Mouse (Mus musculus): ENCODE measurements around the gene Itgav. TPM values are rescaled to one million over a fixed set of nuclear protein-coding genes. Genes with fewer than 3 reads are reported as not detected.
A peak's percentile ranks its signal among the peaks of the same experiment; 100 is the strongest.

Itgav gene
- polyA plus RNA-seq, 1 experiment from 2014 or later = 19.9 TPM

DNA sequence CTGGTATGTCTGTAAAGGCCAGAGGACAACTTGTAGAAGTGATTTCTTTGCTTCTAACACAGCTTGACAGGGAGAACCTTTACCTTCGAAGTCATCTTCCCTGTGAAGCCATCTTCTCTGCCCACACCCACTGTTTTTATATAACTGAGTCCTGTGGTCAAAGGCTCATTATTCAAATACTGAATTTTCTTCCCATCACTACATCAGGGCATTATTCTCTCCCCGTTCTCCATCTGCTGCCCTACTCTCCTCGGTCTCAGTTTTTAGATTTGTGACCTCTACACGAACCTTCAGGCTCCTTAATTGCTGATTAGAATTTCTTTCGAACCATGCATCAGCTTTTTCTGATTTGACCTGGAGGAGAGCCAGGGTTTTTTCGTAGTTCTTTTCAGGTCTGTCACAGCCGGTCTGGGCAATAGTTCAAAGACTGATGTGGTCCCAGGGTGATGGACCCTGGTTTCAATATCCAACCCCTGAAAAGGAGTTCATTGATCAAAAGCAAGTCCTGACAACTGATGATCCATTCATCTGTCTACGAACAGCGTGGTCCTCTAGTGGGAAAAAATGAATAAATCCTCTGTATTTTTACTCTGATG lies 73.8 kb downstream of the Itgav start:
- Histone ChIP-seq H3K4me3 (ENCODE audit: low read depth, low read length) (no peak overlapping the region), H3K36me3 (ENCODE audit: control insufficient read depth, insufficient read depth, low read length) (no peaks in the 10 kb centered on the region), H3K4me2 (ENCODE audit: low read length) (no peak overlapping the region), H3K4me1 (ENCODE audit: control insufficient read depth, insufficient read depth, low read length) (no peaks in the 10 kb centered on the region), H3K27ac (ENCODE audit: low read length) (no peak overlapping the region), H3K9me3 (replicated peaks; ENCODE audit: control insufficient read depth, low read length, poor library complexity, severe bottlenecking) (no peaks in the 10 kb centered on the region), H3K9ac (ENCODE audit: low read depth, low read length) (no peak overlapping the region), H3K27me3 (ENCODE audit: control insufficient read depth, insufficient read depth, low read depth, low read length) (no peaks in the 10 kb centered on the region)
- 50% methylated on average over 9 of the region's 9 CpGs for WGBS
- peak; percentile 68 for ATAC-seq

DNA sequence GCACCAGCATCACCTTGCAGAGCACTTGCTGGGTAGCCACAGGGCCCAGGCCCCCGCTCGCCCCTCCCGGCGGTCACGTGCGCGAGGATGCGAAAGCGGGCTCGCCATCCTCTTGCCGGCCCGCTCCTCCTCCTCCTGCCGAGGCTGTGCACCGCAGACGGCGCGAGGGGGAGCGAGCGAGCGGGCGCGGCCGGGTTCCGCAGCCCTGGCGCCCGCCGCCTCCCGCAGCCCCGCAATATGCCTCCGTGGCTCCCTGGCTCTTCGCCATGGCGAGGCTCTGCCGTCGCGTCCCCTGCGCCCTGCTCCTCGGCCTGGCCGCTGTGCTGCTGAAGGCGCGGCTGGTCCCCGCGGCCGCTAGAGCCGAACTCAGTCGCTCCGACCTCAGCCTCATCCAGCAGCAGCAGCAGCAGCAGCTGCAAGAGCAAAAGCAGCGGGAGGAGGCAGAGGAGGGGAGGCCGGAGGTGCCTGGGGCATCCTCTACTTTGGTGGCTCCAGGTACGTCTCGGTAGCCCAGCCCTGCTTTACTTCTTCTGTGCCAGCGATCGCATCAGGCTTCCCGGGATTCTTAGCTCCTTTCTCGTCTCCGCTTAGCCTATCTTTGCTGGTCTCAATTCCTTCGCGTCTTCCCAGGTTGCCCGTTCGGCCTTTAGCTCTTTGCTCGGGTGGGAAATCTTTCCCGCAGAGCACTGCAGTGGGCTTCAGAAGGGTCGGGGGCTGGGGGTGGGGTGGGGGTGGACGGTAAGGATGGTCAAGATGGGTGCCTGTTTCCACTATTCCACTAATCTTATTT lies 88.5 kb downstream of the Itgav start, which contains the start of gene Fam171b:
TSS of gene Fam171b (plus strand) at position 154 of the 790 bp plus-strand sequence.
- Histone ChIP-seq H3K27ac (ENCODE audit: low read length) (peak within 1 kb of the TSS; percentile 96), H3K4me1 (ENCODE audit: control insufficient read depth, insufficient read depth, low read length) (peaks cover 16% of the 10 kb centered on the region), H3K27me3 (ENCODE audit: control insufficient read depth, insufficient read depth, low read depth, low read length) (no peaks in the 10 kb centered on the region), H3K4me2 (ENCODE audit: low read length) (peak within 1 kb of the TSS; percentile 79), H3K9ac (ENCODE audit: low read depth, low read length) (peak within 1 kb of the TSS; percentile 91), H3K9me3 (replicated peaks; ENCODE audit: control insufficient read depth, low read length, poor library complexity, severe bottlenecking) (no peaks in the 10 kb centered on the region), H3K36me3 (ENCODE audit: control insufficient read depth, insufficient read depth, low read length) (no peaks in the 10 kb centered on the region), H3K4me3 (ENCODE audit: low read depth, low read length) (peak within 1 kb of the TSS; percentile 92)
- WGBS = under 1% methylated on average over 53 of the region's 63 CpGs
- peak; percentile 95 for ATAC-seq

DNA sequence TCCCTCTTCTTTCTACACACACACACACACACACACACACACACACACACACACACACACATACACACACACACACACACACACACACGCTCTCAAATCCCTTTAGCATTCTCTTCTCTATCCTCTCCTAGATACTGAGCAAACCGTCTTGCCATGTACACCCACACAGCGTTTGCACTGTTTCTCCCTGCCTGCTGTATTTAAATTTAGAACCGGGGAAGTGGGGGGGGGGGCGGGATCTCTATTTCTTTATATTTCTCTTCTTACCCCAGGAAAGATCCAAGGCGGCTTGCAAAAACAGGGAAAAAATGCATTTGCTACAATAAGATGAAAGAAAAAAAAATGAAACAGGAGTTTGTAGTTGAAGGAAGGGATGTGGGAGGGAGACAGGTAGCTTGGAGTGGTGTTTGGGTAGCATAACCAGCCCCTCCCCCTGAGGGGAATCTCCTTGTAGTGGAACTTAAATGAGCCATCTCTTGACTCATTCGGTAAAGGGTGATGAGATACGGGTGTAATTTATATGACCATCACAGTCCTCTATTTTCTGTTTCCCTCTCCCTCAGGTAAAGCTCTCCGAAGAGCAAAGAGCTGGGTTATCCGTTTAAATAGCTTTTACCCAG lies 89.2 kb downstream of the Itgav start:
- H3K4me2 ChIP-seq (ENCODE audit: low read length) = peak overlapping the region; percentile 79
- no peaks in the 10 kb centered on the region for H3K36me3 ChIP-seq (ENCODE audit: control insufficient read depth, insufficient read depth, low read length)
- H3K4me3 ChIP-seq (ENCODE audit: low read depth, low read length) = peak overlapping the region; percentile 92
- H3K27ac ChIP-seq (ENCODE audit: low read length) = peak overlapping the region; percentile 96
- H3K9me3 ChIP-seq (replicated peaks; ENCODE audit: control insufficient read depth, low read length, poor library complexity, severe bottlenecking) = no peaks in the 10 kb centered on the region
- H3K27me3 ChIP-seq (ENCODE audit: control insufficient read depth, insufficient read depth, low read depth, low read length) = no peaks in the 10 kb centered on the region
- H3K4me1 ChIP-seq (ENCODE audit: control insufficient read depth, insufficient read depth, low read length) = peaks cover 16% of the 10 kb centered on the region
- peak overlapping the region; percentile 91 for H3K9ac ChIP-seq (ENCODE audit: low read depth, low read length)
- peak; percentile 63 for ATAC-seq
- WGBS = 6% methylated on average over 10 of the region's 10 CpGs

DNA sequence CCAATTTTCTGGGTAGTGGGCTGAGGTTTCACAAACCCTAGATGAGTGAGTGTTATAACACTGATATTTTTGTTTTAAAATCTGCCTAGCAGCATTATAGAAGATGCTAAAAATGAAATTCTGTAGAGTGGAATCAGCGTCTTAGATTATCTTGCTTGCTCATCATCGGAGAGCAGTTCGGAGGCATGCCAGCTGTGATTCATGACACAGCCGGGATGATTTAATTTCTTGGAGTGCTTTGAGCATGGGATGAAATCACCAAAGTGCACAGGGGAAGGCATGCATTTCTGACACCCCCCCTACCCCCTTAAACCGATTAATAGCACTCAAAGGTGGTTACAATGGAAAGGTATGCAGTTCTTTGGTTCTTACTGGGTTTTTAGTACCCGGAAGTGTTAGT lies 89.8 kb downstream of the Itgav start:
- Histone ChIP-seq H3K27me3 (ENCODE audit: control insufficient read depth, insufficient read depth, low read depth, low read length) (no peaks in the 10 kb centered on the region), H3K4me3 (ENCODE audit: low read depth, low read length) (peak overlapping the region; percentile 92), H3K36me3 (ENCODE audit: control insufficient read depth, insufficient read depth, low read length) (no peaks in the 10 kb centered on the region), H3K9ac (ENCODE audit: low read depth, low read length) (peak overlapping the region; percentile 91), H3K27ac (ENCODE audit: low read length) (peak overlapping the region; percentile 96), H3K9me3 (replicated peaks; ENCODE audit: control insufficient read depth, low read length, poor library complexity, severe bottlenecking) (no peaks in the 10 kb centered on the region), H3K4me1 (ENCODE audit: control insufficient read depth, insufficient read depth, low read length) (peaks cover 16% of the 10 kb centered on the region), H3K4me2 (ENCODE audit: low read length) (peak overlapping the region; percentile 79)
- no peak for ATAC-seq
- 16% methylated on average over 6 of the region's 6 CpGs for WGBS

DNA sequence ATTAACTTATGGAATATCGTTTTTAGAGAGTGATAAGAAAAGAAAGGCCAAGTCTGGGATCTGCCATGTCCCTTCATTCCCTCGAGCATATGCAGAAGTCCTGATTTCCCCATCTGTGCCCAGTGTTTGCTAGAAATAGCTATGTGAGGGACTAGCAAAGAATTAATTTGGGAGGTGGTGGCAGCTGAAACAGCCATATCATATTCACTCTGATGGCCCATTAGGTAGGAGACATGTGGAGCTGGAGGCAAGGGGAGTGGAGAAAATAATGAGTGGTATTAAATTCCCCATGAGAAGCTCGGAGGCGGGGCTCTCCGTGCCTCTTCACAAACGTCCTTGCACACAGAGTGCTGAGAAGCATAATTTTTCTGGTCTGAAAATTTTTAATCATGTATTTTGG lies 92.0 kb downstream of the Itgav start:
- Histone ChIP-seq H3K27ac (ENCODE audit: low read length) (no peak overlapping the region), H3K4me3 (ENCODE audit: low read depth, low read length) (no peak overlapping the region), H3K36me3 (ENCODE audit: control insufficient read depth, insufficient read depth, low read length) (no peaks in the 10 kb centered on the region), H3K9me3 (replicated peaks; ENCODE audit: control insufficient read depth, low read length, poor library complexity, severe bottlenecking) (no peaks in the 10 kb centered on the region), H3K27me3 (ENCODE audit: control insufficient read depth, insufficient read depth, low read depth, low read length) (no peaks in the 10 kb centered on the region), H3K4me2 (ENCODE audit: low read length) (peak overlapping the region; percentile 24; the same call in 1 of the 2 replicates), H3K9ac (ENCODE audit: low read depth, low read length) (no peak overlapping the region), H3K4me1 (ENCODE audit: control insufficient read depth, insufficient read depth, low read length) (peaks cover 21% of the 10 kb centered on the region)
- ATAC-seq = no peak
- WGBS = 45% methylated on average over 6 of the region's 6 CpGs

DNA sequence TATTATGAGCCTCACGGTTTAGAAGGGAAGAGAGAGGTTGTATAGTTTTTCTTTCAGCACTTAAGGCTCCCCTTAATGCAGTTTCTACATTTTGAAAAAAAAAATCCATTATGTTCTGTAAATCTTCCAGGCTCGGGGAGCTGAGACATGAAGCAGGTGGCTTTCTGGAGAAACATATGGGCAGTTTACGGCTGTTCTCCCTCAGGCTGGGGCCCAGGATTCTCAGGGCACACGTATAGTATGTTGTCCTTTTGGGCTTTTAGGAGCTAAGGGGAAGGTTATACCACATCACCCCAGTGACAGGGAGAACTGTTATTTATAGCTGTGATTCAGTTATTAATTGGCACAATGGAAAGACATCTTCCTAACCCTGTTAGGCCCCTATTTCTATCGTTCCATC lies 101.0 kb downstream of the Itgav start:
- H3K27me3 ChIP-seq (ENCODE audit: control insufficient read depth, insufficient read depth, low read depth, low read length) = no peaks in the 10 kb centered on the region
- H3K9me3 ChIP-seq (replicated peaks; ENCODE audit: control insufficient read depth, low read length, poor library complexity, severe bottlenecking) = no peaks in the 10 kb centered on the region
- no peak overlapping the region for H3K9ac ChIP-seq (ENCODE audit: low read depth, low read length)
- no peak overlapping the region for H3K27ac ChIP-seq (ENCODE audit: low read length)
- no peaks in the 10 kb centered on the region for H3K36me3 ChIP-seq (ENCODE audit: control insufficient read depth, insufficient read depth, low read length)
- no peak overlapping the region for H3K4me2 ChIP-seq (ENCODE audit: low read length)
- ATAC-seq = no peak
- H3K4me1 ChIP-seq (ENCODE audit: control insufficient read depth, insufficient read depth, low read length) = peaks cover 14% of the 10 kb centered on the region
- no peak overlapping the region for H3K4me3 ChIP-seq (ENCODE audit: low read depth, low read length)
- WGBS = 59% methylated on average over 5 of the region's 5 CpGs

DNA sequence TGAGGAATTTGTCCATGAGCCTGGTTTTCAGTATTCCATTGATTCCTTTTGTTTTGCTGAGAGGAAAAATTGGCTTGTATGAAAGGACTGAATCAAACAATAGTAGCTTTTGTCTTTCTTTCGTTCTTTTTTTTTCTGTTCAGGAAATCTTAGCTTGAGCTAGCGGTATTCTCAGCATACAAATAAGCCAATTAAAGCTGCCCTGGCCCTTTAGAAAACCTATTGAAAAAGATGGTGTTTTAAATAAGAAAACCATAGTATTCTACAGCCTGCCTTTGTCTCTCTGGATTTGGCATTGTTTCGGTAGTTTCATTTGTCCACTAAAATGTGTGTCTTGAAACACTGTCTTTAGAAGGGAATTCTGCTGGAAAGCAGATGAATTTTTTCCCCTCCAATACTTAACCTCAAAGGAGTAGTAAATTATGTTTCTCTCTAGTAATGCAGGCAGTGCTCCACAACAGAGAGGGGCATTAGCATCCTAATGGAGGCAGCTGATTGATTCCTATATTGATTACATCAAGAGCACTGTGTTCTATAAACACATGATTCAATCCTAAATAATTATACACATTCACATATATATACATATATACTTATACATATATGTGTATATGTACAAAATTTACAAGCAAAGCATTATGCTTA lies 104.8 kb downstream of the Itgav start:
- Histone ChIP-seq H3K4me1 (ENCODE audit: control insufficient read depth, insufficient read depth, low read length) (peaks cover 14% of the 10 kb centered on the region), H3K27ac (ENCODE audit: low read length) (peak overlapping the region; percentile 66), H3K9me3 (replicated peaks; ENCODE audit: control insufficient read depth, low read length, poor library complexity, severe bottlenecking) (no peaks in the 10 kb centered on the region), H3K27me3 (ENCODE audit: control insufficient read depth, insufficient read depth, low read depth, low read length) (no peaks in the 10 kb centered on the region), H3K4me2 (ENCODE audit: low read length) (peak overlapping the region; percentile 20), H3K4me3 (ENCODE audit: low read depth, low read length) (no peak overlapping the region), H3K9ac (ENCODE audit: low read depth, low read length) (no peak overlapping the region), H3K36me3 (ENCODE audit: control insufficient read depth, insufficient read depth, low read length) (no peaks in the 10 kb centered on the region)
- WGBS = 11% methylated on average over 3 of the region's 3 CpGs
- 0 out of 2 replicates have a peak, but pooled peaks have one; percentile 33 for ATAC-seq

DNA sequence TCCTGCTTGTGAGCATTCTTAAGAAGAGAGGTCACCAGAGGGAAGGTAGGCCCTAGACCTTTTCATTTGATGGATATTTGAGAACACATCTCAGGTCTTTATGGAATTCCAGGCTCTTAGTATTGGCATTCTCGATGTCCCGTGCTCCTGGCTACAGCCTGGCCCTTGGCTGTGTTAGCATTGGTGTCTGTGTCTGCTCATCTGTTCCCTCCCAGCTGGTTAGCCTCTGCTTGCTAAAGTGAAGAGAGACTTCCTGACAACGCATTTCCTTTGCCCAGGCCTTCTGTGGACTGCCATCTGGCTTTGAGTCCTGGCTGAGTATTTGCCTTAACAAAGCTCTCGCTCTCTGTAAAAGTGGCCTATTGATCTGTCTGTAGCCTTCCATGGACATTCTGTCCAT lies 108.7 kb downstream of the Itgav start:
- WGBS = 83% methylated on average over 4 of the region's 4 CpGs
- no peak overlapping the region for H3K4me2 ChIP-seq (ENCODE audit: low read length)
- H3K27me3 ChIP-seq (ENCODE audit: control insufficient read depth, insufficient read depth, low read depth, low read length) = no peaks in the 10 kb centered on the region
- no peak for ATAC-seq
- H3K4me1 ChIP-seq (ENCODE audit: control insufficient read depth, insufficient read depth, low read length) = peaks cover 17% of the 10 kb centered on the region
- H3K9me3 ChIP-seq (replicated peaks; ENCODE audit: control insufficient read depth, low read length, poor library complexity, severe bottlenecking) = no peaks in the 10 kb centered on the region
- no peaks in the 10 kb centered on the region for H3K36me3 ChIP-seq (ENCODE audit: control insufficient read depth, insufficient read depth, low read length)
- H3K9ac ChIP-seq (ENCODE audit: low read depth, low read length) = no peak overlapping the region
- H3K27ac ChIP-seq (ENCODE audit: low read length) = no peak overlapping the region
- no peak overlapping the region for H3K4me3 ChIP-seq (ENCODE audit: low read depth, low read length)

Data from midbrain, embryonic 16.5 days (tissue).